1 mouse cellular context compared by ENCODE assay signal in the genomic region with DNA sequence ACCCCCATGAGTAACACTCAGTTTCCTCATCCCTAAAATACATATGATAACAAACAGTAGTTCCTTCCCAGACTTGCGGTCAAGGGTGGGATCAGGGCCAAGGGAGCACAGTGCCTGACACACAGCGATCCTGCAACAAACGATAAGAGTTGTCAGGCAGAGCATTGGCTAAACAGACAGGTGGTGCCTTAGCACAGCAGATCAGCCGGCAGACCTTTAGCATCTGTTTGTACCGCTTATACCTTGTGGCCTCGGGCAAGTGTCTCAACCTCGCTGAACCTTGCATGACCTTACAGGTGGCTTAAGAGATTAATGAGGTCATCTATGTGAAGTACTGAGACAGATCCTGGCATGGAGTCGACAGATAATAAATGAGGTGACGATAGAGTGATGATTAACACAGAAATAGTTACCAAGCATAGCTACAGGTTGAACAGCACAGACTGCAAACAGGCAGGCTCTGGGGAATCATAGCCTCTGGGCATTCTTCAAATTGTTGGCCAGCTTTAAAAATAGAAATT.
A peak's percentile ranks its signal among the peaks of the same experiment; 100 is the strongest.
TF ChIP-seq lines count a peak whose summit lies in the region.

No protein-coding gene starts in this region.

TF ChIP-seq in MEL, 35 proteins besides CTCF, POLR2A, EP300 and RAD21 (continued from another document):
- peak; percentile 99 for TF ChIP-seq TAL1 (IDR thresholded peaks at IDR 0.05; ENCODE audit: low read length)
- TF ChIP-seq KAT2A (conservative IDR thresholded peaks at IDR 0.05; ENCODE audit: low read depth, low read length) = no peak
- no peak for TF ChIP-seq ELF1 (IDR thresholded peaks at IDR 0.05; ENCODE audit: low read depth, low read length)
- TF ChIP-seq ZC3H11A (IDR thresholded peaks at IDR 0.05; ENCODE audit: low read depth, low read length) = peak; percentile 21; the same call in 1 of the 2 replicates
- TF ChIP-seq HCFC1 (IDR thresholded peaks at IDR 0.05; ENCODE audit: low read depth, low read length) = peak; percentile 53; the same call in 1 of the 2 replicates
- peak; percentile 40; the same call in 1 of the 2 replicates for TF ChIP-seq MAZ (IDR thresholded peaks at IDR 0.05; ENCODE audit: low read depth, low read length)
- no peak for TF ChIP-seq SMC3 (IDR thresholded peaks at IDR 0.05; ENCODE audit: low read depth, low read length)
- 0 out of 2 replicates have a peak, but pooled peaks have one; percentile 17 for TF ChIP-seq CHD2 (IDR thresholded peaks at IDR 0.05; ENCODE audit: low read length)
- TF ChIP-seq MXI1 (IDR thresholded peaks at IDR 0.05; ENCODE audit: low read depth, low read length) = peak; percentile 65; the same call in 1 of the 2 replicates
- TF ChIP-seq GATA1 (IDR thresholded peaks at IDR 0.05; ENCODE audit: low read depth, low read length) = peak; percentile 95
- no peak for TF ChIP-seq CHD1 (IDR thresholded peaks at IDR 0.05; ENCODE audit: low read depth, low read length)
- TF ChIP-seq MAFK (IDR thresholded peaks at IDR 0.05; ENCODE audit: borderline replicate concordance, low read depth, low read length) = peak; percentile 54; the same call in 1 of the 2 replicates
- TF ChIP-seq POLR2AphosphoS2 (IDR thresholded peaks at IDR 0.05; ENCODE audit: low read length) = no peak
